Mouse (Mus musculus) liver, adult (tissue): Measurements from ENCODE around the gene Nebl.

Source experiments
- GATA4 ChIP-seq: IDR thresholded peaks from 2 replicates; pipeline ENCODE4 v1.6.1; 2014; ENCODE audit warnings: mild to moderate bottlenecking, low read length; ENCODE audit not compliant: insufficient replicate concordance

Gene Nebl

GRCm38 (mm10) chr2:17414324-17414723 is 316.9 kb downstream of the Nebl start:
- no peak for TF ChIP-seq GATA4

GRCm38 (mm10) chr2:17413496-17414268 is 317.6 kb downstream of the Nebl start:
- TF ChIP-seq GATA4, result no peak

GRCm38 (mm10) chr2:17409276-17409675 is 322.0 kb downstream of the Nebl start:
- no peak for TF ChIP-seq GATA4

- TF ChIP-seq GATA4, result no peak
Measured at GRCm38 (mm10) chr2:17405899-17406531, 325.2 kb downstream of the Nebl start.

- TF ChIP-seq GATA4, result no peak
Measured at GRCm38 (mm10) chr2:17402511-17402910, 328.8 kb downstream of the Nebl start.

- TF ChIP-seq GATA4, result no peak
Measured at GRCm38 (mm10) chr2:17396235-17396634, 335.0 kb downstream of the Nebl start.

- TF ChIP-seq GATA4, result no peak
Measured at GRCm38 (mm10) chr2:17391389-17391788, 339.9 kb downstream of the Nebl start.

GRCm38 (mm10) chr2:17390513-17391200 is 340.6 kb downstream of the Nebl start:
- TF ChIP-seq GATA4, result no peak

GRCm38 (mm10) chr2:17389886-17390285 is 341.4 kb downstream of the Nebl start:
- no peak for TF ChIP-seq GATA4

- TF ChIP-seq GATA4, result no peak
Measured at GRCm38 (mm10) chr2:17389379-17389778, 341.9 kb downstream of the Nebl start.

- no peak for TF ChIP-seq GATA4
Measured at GRCm38 (mm10) chr2:17382227-17382626, 349.0 kb downstream of the Nebl start.

- TF ChIP-seq GATA4, result no peak
Measured at GRCm38 (mm10) chr2:17375916-17376315, 355.3 kb downstream of the Nebl start.

GRCm38 (mm10) chr2:17365671-17366070 is 365.6 kb downstream of the Nebl start:
- TF ChIP-seq GATA4, result no peak

GRCm38 (mm10) chr2:17364971-17365548 is 366.2 kb downstream of the Nebl start:
- TF ChIP-seq GATA4, result no peak

- TF ChIP-seq GATA4, result no peak
Measured at GRCm38 (mm10) chr2:17363337-17364216, 367.7 kb downstream of the Nebl start.

GRCm38 (mm10) chr2:17362181-17362580 is 369.1 kb downstream of the Nebl start:
- no peak for TF ChIP-seq GATA4
